Mouse (Mus musculus) MEL (cell line): Measurements from ENCODE around the gene Ttc24.

Experiments used
- CHD2 ChIP-seq: IDR thresholded peaks from 2 replicates; pipeline ENCODE4 v1.6.1; 2011; ENCODE audit warnings: low read length, improper control_type of control experiment
- CTCF ChIP-seq, 3 experiments: IDR thresholded peaks in 2 of 3; conservative IDR thresholded peaks in 1 of 3; 2 replicates each; pipeline ENCODE4 v1.5.1; 2011 to 2012; ENCODE audit warnings: low read length in 3 of 3, low read depth in 2 of 3, mild to moderate bottlenecking in 2 of 3, improper control_type of control experiment in 1 of 3, inconsistent platforms in 1 of 3, mixed read lengths in 1 of 3, moderate library complexity in 1 of 3; ENCODE audit not compliant: control insufficient read depth in 1 of 3, insufficient read depth in 1 of 3, poor library complexity in 1 of 3, severe bottlenecking in 1 of 3
- ELF1 ChIP-seq: IDR thresholded peaks from 2 replicates; pipeline ENCODE4 v1.6.1; 2014; ENCODE audit warnings: low read depth, mild to moderate bottlenecking, inconsistent platforms, low read length, improper control_type of control experiment, moderate library complexity
- ETS1 ChIP-seq: IDR thresholded peaks from 2 replicates; pipeline ENCODE4 v1.6.1; 2012; ENCODE audit warnings: low read depth, mild to moderate bottlenecking, inconsistent platforms, low read length, improper control_type of control experiment, moderate library complexity
- GATA1 ChIP-seq: IDR thresholded peaks from 2 replicates; pipeline ENCODE4 v1.6.1; 2011; ENCODE audit warnings: low read depth, low read length, improper control_type of control experiment
- HCFC1 ChIP-seq: IDR thresholded peaks from 2 replicates; pipeline ENCODE4 v1.6.1; 2012; ENCODE audit warnings: low read depth, mild to moderate bottlenecking, inconsistent platforms, low read length, improper control_type of control experiment, moderate library complexity
- JUND ChIP-seq: IDR thresholded peaks from 2 replicates; pipeline ENCODE4 v1.6.1; 2011; ENCODE audit warnings: low read depth, mild to moderate bottlenecking, improper control_type of control experiment, low read length
- MAX ChIP-seq: IDR thresholded peaks from 2 replicates; pipeline ENCODE4 v1.6.1; 2011; ENCODE audit warnings: low read length, improper control_type of control experiment
- MXI1 ChIP-seq: IDR thresholded peaks from 2 replicates; pipeline ENCODE4 v1.6.1; 2011; ENCODE audit warnings: mild to moderate bottlenecking, low read depth, low read length, improper control_type of control experiment
- MYB ChIP-seq: IDR thresholded peaks from 2 replicates; pipeline ENCODE4 v1.6.1; 2011; ENCODE audit warnings: mild to moderate bottlenecking, low read depth, low read length, improper control_type of control experiment
- NELFE ChIP-seq: IDR thresholded peaks from 2 replicates; pipeline ENCODE4 v1.6.1; 2011; ENCODE audit warnings: low read depth, low read length, improper control_type of control experiment
- POLR2A ChIP-seq, 2 experiments: IDR thresholded peaks; 2 replicates each; pipeline ENCODE4 v1.6.1; 2011 to 2012; ENCODE audit warnings: low read length in 2 of 2, mild to moderate bottlenecking in 2 of 2, control low read depth in 1 of 2, improper control_type of control experiment in 1 of 2, low read depth in 1 of 2, moderate library complexity in 1 of 2; ENCODE audit not compliant: control insufficient read depth in 1 of 2, insufficient read depth in 1 of 2, poor library complexity in 1 of 2
- POLR2AphosphoS5 ChIP-seq: IDR thresholded peaks from 2 replicates; pipeline ENCODE4 v1.6.1; 2012; ENCODE audit warnings: low read depth, borderline replicate concordance, mild to moderate bottlenecking, inconsistent platforms, low read length, moderate library complexity, mixed read lengths
- ZMIZ1 ChIP-seq: IDR thresholded peaks from 2 replicates; pipeline ENCODE4 v1.6.1; 2012; ENCODE audit warnings: low read depth, mild to moderate bottlenecking, inconsistent platforms, low read length, improper control_type of control experiment, moderate library complexity

- TF ChIP-seq NELFE (no peak), MYB (no peak), POLR2AphosphoS5 (no peak), ZMIZ1 (no peak), CTCF (IDR thresholded peaks at IDR 0.05 in 2 of 3, conservative IDR thresholded peaks at IDR 0.05 in 1 of 3; ENCODE audit: control insufficient read depth in 1 of 3, insufficient read depth in 1 of 3, low read depth in 2 of 3, low read length in 3 of 3, poor library complexity in 1 of 3, severe bottlenecking in 1 of 3) (no peak), ELF1 (no peak), MXI1 (no peak), MAX (no peak), POLR2A (IDR thresholded peaks at IDR 0.05; ENCODE audit: control insufficient read depth in 1 of 2, insufficient read depth in 1 of 2, low read depth in 1 of 2, low read length in 2 of 2, poor library complexity in 1 of 2) (no peak), JUND (no peak), ETS1 (no peak), CHD2 (no peak), GATA1 (no peak), HCFC1 (no peak)
These were observed 43.3 kb upstream of the Ttc24 start for GRCm38 (mm10) chr3:88121164-88122131.
